Mouse (Mus musculus) megakaryocyte progenitor cell, adult 5-6 weeks (primary cell): ENCODE measurements around the gene Cd4. TPM values are rescaled to one million over a fixed set of nuclear protein-coding genes. Genes with fewer than 3 reads are reported as not detected.
"Not testable (repeated sequence)": the region's sequence is repeated elsewhere in the genome, so short reads cannot be mapped to it uniquely, and the experiment has no call there.

ENCODE experiments used
- ATAC-seq: replicated peaks from 2 replicates; pipeline ENCODE4 v1.8.0; 2016; ENCODE audit warnings: mild to moderate bottlenecking, moderate TSS enrichment, inconsistent platforms; ENCODE audit not compliant: poor library complexity
- total RNA-seq, 2 experiments: library from RNA; stranded (forward) in 1 of 2; stranded (reverse) in 1 of 2; fragments of 157-497, 149-512 nt in 1 of 2; fragments of 200-1000 nt in 1 of 2; gene quantifications; 2 replicates each; pipeline versions ENCODE4 v1.2.3 to v1.2.4; 2015 to 2017

Cd4 gene
- total RNA-seq, 2 experiments from 2014 or later, result 0.08 to 0.42 TPM

DNA sequence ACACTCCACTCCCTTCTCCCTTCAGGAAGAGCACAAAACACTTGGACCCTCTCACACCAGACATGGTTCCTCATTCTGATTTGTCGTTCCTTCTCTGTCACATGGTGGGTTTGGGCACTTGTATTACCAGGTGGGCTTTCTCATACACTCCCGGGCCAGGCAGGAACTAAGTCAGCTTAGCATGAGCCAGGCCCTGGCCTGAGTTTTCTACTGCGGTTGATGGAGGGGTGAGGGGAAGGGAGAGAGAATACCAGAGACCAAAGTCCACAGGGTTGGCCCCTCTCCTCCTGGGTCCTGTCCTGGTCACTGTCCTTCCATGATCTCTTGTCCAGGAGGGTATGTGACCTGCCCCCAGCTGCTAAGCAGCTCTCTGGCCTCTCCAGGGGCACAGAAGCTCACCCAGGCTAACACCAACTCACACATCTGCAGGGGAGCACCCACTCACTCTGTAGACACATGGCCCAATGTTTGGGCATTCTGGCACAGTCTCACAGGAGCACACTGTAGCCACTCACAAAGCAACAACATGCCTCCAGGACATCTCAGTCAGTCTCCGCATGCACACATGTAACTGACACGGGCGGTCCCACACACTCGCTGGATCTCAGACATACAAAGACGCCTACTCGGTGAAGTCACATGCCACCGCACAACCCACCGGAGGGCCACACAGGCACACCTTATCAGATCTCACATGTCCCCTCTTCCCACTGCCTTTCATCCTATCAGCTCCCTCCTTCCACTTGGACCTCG is 28.1 kb upstream of the Cd4 start:
- no peak for ATAC-seq

DNA sequence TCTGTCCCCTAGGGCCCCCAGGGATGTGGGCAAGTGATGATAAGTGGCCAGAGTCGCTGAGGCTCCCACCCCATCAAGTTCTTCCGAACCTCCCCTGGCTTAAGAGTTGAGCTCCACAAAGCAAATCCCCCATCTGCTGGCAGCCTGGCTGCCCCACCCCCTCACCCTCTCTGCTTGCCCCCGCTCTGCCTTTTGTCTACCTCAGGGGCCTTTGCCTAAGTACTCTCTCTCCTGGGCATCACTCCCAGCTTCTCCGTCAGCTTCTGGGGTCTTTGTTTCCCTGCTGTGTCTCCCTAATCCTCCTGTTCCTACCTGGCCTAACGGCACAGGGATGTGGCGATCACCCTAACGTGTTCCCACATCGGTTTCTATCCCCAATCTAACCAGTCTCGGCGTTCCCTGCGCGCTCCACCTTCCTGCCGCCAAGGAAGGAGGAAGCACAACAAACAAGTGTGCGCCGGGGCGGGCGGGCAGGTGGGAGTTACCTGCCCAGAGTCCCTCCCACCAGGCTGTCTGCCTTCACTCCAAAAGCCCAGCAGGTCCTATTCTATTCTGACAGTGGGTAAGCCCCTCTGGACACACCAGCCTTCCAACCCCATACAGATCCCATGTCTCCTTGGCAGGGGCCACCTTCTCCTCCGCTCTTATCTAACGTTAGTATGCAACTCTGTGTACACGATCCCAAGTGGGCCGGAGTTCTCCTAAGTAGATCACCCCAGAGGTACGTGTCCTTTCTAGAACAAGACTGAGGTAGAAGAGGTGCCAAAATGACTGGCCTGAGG is 27.3 kb upstream of the Cd4 start:
- ATAC-seq, result no peak

DNA sequence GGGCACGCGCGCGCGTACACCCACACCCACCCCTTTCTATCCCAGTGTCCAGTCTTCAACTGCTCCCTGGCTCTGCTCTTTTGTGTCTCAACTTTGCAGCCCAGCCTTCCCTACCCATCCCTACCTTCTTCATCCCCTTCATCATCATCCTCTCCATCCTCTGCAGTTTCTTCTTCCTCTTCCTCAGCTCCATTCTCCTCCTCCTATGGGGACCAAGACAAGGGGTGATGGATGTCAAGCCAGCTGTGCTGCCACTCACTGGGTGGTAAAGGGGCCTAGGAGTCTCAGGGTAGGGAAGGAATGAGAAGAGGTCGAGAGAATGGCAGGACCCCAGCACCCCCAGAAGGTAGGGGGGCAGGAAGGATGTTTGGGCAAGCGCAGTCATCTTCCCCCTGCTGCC is 26.5 kb upstream of the Cd4 start:
- ATAC-seq, result no peak

DNA sequence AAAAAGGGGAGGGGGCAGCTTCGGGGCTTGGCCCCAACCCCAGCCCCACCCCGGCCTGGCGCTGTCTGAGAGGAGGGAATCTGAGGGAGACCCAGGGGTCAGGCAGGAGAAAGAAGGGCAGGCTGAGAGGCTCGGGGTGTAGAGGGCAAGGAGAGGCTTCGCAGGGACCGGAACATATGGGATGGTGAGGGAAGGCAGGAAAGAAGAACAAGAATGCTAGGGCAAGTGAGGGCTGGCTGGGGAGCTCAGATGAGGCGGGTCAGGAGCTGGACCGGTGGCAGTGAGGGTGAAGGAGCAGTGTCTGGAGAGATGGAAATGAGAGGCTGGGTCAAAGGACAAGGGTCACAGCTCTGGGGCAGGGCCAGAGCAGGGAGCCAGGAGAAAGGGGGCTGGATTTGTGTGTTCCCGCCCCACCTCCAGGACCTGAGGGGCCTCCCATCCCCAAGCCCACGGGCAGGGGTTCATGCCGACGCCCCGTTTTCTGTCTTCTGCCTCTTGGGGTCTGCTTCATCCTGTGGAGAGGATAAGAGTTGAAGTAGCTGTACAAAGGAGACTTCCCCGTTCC is 25.8 kb upstream of the Cd4 start:
- no peak for ATAC-seq

DNA sequence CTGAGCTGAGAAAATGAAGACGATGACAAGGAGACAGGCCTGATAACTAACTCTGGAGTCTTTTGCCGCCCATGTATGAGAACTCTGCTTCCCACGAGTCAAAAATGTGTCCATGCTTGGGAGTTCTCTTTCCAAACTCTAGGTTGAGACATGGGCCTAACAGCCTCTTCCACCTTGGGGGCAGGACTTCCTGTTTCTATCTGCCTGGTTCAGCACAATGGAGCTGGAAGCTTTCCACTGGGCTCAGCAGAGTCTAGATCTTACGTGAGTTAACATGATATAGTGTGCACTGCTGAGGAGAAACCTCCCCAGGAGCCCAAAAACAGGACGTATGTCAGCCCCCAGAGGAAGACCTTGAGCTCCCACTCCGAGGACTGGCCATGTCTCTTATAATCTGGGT is 25.2 kb upstream of the Cd4 start:
- peak; percentile 30 for ATAC-seq

DNA sequence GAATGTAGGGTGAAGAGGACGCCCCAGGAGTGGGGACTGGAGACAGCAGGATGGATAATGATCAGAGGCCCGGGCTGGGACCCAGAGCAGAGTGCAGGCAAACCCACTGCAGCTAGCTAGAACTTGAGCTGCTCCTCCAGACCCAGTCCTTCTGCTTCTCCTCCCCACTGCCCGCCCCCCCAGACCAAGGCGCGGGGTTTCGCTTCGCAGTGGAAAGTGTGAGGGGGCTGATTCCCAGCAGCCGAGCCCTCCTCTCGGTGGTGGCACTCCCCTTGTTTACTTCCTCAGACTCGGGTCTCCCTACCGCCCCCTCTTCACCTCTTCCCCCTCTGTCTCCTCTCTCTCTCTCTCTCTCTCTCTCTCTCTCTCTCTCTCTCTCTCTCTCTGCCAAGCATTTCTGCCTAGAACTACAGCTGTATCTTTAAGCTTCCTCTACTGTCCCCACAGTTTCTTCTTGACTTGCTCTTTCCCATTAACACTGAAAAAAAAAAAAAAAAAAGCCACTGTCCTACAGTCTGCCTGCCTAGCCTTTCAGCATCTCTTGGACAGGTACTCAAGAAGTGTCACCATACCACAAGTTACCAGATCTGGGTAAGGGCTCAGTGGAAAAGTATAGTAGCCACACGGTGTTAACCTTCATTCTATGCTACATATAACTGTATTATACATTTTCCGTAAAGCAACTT is 23.7 kb upstream of the Cd4 start, which contains the start of gene Lag3:
Lag3 (minus strand) TSS at position 173 of the 686 bp plus-strand sequence.
- ATAC-seq, result peak; percentile 27; the same call in 1 of the 2 replicates

DNA sequence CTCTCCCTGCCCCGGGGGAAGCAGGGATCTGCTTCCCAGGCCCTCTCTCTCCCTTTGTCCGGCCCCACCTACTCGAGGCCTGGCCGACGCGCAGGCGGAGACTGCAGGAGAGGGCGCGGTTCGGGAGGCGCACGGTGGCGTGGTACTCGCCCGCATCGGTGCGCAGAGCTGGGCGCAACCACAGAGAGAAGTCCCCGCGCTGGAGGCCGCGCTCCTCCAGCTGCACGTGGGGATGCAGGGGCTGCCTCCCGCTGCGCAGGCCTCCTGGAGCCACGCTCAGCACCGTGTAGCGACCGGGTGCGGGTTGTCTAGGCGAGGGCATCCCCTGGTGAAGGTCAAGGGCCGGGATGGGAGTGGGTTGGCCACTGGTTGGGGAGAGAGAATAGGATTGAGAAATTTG is 22.0 kb upstream of the Cd4 start:
- peak; percentile 45 for ATAC-seq

DNA sequence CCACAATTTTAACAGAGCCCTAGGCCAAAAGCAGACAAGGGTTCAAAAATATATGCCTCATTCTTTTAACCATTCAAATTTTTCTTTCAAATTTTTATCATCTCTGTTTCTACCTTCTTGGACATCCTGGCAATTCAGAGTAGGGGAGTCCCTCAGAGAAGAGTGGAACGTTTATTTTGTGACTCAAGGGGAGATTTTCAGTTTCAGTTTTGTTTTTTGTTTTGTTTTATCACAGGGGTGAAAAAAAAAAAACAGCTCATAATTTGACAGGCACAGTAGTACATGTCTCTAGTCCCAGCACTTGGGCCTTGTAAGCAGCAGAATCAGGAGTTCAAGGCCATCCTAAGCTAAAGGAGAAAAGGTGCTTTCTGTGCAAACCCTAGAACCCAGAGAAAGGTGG is 19.7 kb upstream of the Cd4 start:
- ATAC-seq, result no peak

DNA sequence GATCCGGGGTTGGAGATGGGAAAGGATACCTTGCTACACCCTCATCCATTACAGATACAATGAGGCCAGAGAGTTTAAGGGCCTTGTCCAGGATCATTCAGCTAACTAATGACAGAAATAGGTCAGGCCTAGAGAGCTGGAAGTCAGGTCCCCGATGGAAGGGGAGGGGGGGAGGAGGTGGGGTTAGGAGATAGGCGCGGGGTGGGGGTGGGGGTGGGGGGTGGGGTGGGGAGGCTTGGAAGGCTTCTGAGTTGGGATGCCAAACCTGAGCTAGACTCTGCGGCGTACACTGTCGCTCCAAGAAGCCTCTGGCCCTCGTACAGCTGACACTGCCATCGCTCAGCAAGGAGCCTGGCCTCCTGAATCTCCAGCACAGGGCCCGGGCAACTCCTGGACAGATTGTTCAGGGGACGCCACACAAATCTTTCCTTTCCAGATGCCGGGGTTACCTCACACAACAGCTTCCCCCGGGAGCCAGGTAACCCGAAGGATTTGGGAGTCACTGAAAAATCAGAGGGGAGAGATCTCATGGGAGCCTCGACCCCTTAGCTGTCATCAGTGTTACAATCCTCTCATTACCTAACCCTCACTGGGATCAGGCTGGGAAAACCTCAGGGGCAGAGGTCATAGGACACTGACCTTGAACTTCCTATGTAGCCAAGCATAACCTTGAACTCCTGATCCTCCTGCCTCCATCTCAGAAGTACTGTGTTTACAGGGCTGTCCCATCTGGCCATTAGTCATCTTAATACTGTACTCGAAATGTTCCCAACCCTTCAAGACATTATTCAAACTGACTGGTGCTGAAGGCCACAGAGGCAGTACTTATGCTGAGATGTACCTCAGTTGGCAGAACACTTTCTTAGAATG is 17.2 kb upstream of the Cd4 start:
- no peak for ATAC-seq

DNA sequence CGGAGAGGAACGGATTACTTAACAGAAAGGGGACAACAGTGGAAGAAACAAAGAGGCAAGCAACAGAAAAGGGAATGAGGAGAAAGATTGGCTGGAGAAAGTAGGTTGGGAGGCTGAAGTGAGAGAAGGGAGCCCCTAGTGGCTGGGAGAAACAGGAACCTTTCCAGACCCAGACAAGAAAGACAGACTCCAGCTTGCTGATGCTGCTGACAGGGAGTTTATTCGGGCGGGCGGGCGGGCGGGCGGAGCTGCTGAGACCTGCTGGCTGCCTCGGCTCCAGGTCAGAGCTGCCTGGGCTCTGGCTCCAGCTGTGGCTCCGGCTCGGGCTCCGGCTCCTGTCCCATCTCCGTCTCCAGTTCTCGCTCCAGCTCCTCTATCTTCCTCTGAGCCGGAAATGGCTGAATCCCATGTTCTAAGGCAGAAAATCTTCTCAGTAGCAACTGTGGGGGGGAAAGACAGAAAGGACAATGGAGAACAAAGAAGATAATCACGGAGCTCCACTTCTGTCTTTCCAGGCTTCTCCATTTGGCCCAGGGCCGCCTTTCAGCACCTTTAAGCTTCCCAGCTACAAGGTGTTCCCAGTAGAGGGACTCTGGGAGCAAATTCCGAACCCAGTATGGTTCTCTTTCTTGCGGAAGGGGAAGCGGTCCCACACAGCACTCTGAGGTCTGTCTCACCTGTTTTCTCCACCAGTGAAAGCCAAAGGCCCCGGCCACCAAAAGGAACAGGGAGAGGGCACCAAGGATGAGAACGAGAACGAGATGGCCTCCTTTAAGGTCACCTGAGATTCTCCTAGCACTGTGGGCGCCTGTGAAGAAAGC is 16.4 kb upstream of the Cd4 start:
- peak; percentile 78 for ATAC-seq

DNA sequence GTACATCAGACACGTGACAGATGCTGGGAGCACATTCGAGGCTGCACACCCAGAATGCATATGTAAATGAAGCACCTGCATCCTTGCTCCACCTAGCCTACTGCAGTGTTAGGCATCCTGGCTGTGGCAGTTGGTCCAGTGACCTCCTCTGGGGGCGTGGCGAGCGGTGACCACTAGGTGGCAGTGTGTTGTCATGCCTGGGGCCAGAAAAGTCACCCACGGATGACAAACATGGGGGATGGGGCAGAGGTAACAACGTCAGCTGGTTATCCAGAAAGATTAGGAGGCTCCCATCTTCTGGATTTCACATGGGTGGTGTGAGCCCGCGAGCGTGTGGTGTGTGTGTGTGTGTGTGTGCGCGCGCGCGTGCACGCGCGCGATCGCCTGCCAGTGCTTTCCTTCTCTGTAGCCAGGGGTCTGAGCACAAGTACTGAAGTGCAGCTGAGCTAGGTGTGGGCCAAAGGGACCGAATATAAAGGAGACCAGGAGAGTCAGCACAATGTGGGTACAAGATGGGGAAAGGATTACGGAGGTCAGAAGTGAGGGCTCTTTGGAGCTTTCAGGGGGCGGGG is 15.6 kb upstream of the Cd4 start:
- ATAC-seq, result peak; percentile 93

DNA sequence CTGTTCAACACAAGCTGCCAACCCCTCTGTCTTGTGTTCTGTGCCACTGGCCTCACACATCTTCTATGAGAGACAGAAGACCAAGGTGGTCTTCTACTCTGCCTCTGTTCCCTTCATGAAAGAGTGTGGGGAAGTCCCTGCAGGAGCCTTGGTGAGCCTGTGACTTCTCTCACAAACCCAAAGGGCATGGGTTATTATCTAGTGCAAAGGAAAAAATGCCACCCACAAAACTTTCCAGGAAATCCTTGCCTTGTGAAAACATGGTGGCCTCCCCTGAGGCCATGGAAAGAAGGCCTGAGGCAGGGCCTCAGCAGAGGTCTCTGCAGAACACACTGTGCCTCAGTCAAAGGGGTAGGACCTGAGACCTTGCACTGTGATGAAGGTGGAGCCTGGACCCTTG is 13.8 kb upstream of the Cd4 start:
- ATAC-seq, result no peak

DNA sequence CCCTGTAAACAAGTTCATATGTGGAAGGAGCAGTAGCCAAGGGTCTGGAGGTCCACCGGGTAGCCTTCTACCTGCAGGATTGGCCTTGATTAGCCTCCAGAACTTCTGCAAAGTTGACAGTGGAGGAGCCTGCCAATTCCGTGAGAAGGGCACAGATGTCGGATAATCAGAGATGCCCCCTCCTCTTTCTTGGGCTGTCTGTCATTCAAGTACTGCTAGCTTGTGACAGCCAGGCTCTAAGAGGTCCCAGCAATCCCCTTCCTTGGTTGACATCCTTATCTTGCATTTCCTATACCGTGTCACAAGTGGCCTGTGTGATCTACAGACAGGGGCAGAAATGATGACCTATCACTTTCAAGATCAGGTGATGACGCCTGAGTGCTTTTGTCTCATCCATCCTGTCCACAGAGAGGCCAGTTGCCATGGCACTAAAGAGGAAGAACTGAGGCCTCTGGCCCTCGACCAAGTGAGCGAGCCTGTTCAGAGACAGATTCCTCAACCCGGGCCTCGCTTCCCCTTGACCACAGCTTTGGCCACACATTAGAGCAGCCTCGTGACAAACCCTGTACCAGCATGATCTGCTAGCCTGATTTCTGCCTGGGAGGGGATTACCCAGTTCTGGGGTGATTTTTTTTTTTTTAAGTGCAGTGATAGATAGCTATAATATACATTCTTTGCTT is 12.9 kb upstream of the Cd4 start:
- ATAC-seq, result peak; percentile 44

DNA sequence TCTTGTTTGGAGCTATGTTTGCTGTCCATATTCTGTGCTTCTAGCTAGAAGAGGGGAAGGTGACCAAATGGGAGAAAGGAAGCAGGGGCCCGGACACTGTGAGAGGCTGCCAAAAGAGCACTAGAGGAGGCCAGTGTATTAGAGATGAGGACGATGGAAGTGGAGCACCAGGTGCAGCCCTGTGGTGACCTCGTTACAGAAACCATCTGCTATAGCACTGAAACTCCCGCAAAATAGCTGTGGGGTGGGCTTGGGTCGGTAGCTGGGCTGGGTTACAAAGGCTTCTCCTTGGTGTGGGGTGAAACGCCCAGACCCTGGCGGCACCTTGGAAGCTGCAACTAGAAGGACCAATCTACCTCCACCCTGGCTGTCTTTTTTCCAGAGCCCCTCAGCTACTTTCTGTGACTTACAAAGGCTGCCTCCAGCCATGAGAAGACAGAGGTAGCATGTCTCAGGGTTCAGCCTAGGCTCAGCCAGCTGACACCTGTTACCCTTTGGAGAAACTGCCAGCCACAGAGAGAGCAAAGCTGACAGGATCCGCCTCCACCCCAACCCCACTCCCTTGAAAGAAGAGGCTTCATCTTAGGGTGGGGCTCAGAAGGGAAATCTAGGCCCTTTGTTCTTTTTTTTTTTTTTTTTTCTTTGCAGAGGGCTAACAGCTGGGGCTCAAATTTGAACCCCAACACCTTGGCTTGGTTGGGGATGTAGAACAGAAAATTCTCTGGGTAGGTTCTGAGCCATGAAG is 12.2 kb upstream of the Cd4 start:
- ATAC-seq, result no peak

DNA sequence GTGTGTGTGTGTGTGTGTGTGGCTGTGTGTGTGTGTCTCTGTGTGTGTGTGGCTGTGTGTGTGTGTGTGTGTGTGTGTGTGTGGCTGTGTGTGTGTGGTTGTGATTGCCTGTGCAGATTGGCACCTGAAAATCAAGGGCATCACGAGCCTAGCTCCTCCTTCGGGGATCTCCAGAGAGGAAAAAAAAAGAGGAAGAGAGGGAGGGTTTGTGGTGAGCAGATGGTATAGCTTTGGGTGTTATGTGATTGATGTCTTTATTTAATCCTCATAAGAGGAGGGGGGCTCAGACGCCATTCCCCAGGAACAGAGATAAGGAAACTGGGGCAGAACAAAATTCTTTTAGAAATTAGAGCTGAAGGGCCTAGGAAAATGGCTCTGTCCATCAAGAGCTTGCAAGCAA is 10.3 kb upstream of the Cd4 start:
- peak; percentile 67 for ATAC-seq

DNA sequence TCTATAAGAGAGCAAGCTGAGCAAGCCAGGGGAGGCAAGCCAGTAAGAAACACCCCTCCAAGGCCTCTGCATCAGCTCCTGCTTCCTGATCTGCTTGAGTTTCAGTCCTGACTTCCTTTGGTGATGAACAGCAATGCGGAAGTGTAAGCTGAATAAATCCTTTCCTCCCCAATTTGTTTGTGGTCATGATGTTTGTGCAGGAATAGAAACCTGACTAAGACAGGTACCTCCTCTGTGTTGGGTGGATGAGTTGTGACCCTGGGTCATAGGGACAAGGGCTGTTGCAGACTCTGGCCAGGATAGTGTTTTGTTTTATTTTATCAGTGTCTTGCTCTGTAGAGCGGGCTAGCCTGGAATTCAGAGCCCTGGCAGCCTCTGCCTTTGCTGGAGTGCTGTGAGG is 6.1 kb upstream of the Cd4 start:
- not testable (repeated sequence) for ATAC-seq

DNA sequence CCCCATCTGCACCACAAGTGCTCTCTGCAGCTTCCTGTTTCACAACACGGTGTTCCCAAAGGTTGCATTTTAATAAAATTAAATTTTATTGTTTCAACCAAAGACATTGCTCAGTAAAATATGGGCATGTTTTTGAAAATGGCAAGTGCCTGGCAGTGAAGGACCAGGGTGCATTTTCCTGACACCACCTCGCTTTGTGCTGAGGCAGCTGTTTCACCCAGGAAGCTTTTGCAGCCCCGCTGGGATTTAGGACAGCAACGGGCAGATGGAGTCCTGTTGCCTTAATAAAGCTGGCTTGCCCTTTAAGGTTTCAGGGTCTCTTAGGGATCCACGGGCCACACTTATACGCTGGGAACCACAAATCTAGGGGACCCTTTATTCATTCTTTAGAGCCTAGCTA is 3.0 kb upstream of the Cd4 start:
- ATAC-seq, result no peak

DNA sequence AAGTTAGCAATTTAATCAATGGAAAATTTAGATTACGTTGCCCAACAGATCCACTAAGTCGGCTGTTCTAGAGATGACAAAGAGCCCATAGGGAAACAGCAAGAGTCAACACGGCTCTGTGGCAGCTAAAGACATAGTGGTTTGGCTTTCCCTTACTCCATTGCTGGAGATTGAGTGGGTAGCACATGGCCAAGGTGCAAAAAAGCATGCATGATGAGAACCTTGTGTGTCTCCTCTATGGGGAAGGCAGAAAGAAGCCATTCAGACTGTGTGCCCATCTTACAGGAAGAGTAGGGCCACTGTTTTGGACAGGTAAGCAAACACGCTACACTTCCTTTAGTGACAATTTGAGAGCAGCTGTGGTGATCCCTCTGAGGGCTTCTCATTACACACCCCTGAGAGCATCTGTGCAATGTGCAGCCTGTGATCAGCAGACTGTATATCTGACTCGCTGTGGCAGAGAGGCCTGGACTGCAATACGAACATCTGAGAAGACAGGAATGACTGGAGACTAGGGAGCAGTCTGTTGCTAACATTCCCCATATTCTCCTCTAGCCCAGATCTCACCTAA is 619 bp upstream of the Cd4 start:
- no peak for ATAC-seq
